Mouse (Mus musculus) heart, postnatal 36 days (tissue): ENCODE measurements around the gene D430042O09Rik. TPM values are rescaled to one million over a fixed set of nuclear protein-coding genes. Genes with fewer than 3 reads are reported as not detected.

ENCODE experiments used
- total RNA-seq, 2 experiments: library from RNA; stranded (reverse); gene quantifications; 2 replicates each; pipeline ENCODE4 v1.2.3; 2021

The D430042O09Rik gene
- total RNA-seq, 2 experiments from 2014 or later: 9.1 to 13.1 TPM

Other genes starting within 250 kb of the D430042O09Rik start
- 10 to 100 TPM; 32.3 to 37.0 TPM for gene Nsmce1, start 216.3 kb upstream of the D430042O09Rik start, total RNA-seq
- gene Il4ra, start 155.8 kb upstream of the D430042O09Rik start, total RNA-seq: 10 to 100 TPM; 13.2 to 19.1 TPM
- gene Il21r, start 104.5 kb upstream of the D430042O09Rik start, total RNA-seq: under 1 TPM; 0.44 to 0.54 TPM
- gene Gtf3c1, start 108 bp upstream of the D430042O09Rik start, total RNA-seq: 10 to 100 TPM; 61.1 to 63.3 TPM